Mouse (Mus musculus): ENCODE data around the gene Gtf3c1. TPM values are rescaled to one million over a fixed set of nuclear protein-coding genes. Genes with fewer than 3 reads are reported as not detected.

Gene Gtf3c1
- polyA plus RNA-seq, 1 experiment from 2014 or later: 45.8 TPM

DNA sequence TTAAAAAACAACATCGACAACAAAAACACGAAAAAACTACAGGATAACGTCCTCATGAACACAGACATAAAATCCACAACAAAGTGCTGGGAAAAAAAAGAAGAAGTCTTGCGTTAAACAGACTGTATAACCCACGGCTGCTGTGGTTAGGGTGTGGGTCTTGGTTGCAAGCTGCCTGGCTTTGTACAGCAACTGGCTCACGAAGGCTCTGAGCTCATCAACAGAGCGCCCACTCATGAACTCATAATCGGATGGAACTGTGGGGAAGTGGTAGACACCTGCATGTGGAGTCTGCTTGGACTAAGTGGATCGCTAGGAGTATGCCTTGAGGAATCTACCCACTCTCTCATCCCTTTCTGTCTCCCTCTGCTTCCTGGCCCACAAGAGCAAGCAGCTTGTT lies 110.5 kb downstream of the Gtf3c1 start:
- Histone ChIP-seq H3K9ac (ENCODE audit: low read depth, low read length) (no peak overlapping the region), H3K36me3 (ENCODE audit: control insufficient read depth, insufficient read depth, low read length) (no peaks in the 10 kb centered on the region), H3K27me3 (ENCODE audit: control insufficient read depth, insufficient read depth, low read length) (no peaks in the 10 kb centered on the region), H3K27ac (ENCODE audit: low read depth, low read length) (no peak overlapping the region), H3K4me2 (replicated peaks; ENCODE audit: low read depth, low read length) (no peak overlapping the region), H3K4me3 (ENCODE audit: low read depth, low read length) (no peak overlapping the region), H3K4me1 (replicated peaks; ENCODE audit: control insufficient read depth, insufficient read depth, low read length) (no peaks in the 10 kb centered on the region), H3K9me3 (ENCODE audit: control insufficient read depth, low read length) (no peaks in the 10 kb centered on the region)
- WGBS: 93% methylated on average over 9 of the region's 9 CpGs
- no peak for DNase-seq (ENCODE audit: low spot score)
- ATAC-seq (ENCODE audit: low FRiP score): no peak

DNA sequence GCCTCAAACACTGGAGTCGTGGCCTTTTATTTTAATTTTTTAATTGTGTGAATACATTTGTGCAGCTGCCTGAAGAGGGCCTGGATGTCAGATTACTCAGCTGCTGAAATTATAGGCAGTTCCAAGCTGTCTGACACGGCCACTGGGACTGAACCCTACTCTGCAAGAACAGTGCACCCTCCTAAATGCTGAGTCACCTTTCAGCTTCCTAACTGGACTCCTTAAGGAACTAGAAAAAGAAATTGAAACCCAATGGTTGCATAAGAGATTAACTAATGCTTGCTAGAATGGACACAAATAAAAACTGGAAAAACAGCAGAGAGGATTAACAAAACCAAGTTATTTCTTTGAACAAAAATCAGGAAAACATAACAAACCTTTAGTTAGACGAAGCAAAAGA lies 111.2 kb downstream of the Gtf3c1 start:
- Histone ChIP-seq H3K27ac (ENCODE audit: low read depth, low read length) (no peak overlapping the region), H3K27me3 (ENCODE audit: control insufficient read depth, insufficient read depth, low read length) (no peaks in the 10 kb centered on the region), H3K9me3 (ENCODE audit: control insufficient read depth, low read length) (no peaks in the 10 kb centered on the region), H3K36me3 (ENCODE audit: control insufficient read depth, insufficient read depth, low read length) (no peaks in the 10 kb centered on the region), H3K4me2 (replicated peaks; ENCODE audit: low read depth, low read length) (no peak overlapping the region), H3K4me1 (replicated peaks; ENCODE audit: control insufficient read depth, insufficient read depth, low read length) (no peaks in the 10 kb centered on the region), H3K4me3 (ENCODE audit: low read depth, low read length) (no peak overlapping the region), H3K9ac (ENCODE audit: low read depth, low read length) (no peak overlapping the region)
- no peak for DNase-seq (ENCODE audit: low spot score)
- no peak for ATAC-seq (ENCODE audit: low FRiP score)
- 75% methylated on average over 3 of the region's 3 CpGs for WGBS

DNA sequence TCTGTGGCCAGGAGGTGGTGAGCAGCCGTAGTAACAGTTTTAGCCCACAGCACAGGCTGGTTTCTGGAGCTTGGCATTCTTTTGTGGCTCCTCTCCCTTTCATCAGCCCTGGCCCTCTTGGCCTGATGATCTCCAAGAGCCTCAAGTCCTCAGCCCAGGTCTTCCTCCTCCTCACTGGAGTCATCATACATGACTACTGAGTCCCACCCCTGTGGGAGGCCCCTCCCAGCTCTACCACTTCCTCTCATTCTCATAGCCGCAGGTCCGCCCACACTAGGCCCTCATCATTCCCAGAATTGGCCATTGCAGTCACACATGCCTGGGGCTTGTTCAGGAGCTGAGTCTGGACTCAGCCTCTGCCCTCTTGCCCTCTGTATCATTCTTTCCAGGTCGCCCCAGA lies 113.7 kb downstream of the Gtf3c1 start:
- WGBS: 89% methylated on average over 4 of the region's 4 CpGs
- H3K9ac ChIP-seq (ENCODE audit: low read depth, low read length): no peak overlapping the region
- H3K27me3 ChIP-seq (ENCODE audit: control insufficient read depth, insufficient read depth, low read length): no peaks in the 10 kb centered on the region
- H3K36me3 ChIP-seq (ENCODE audit: control insufficient read depth, insufficient read depth, low read length): no peaks in the 10 kb centered on the region
- H3K4me1 ChIP-seq (replicated peaks; ENCODE audit: control insufficient read depth, insufficient read depth, low read length): no peaks in the 10 kb centered on the region
- no peak overlapping the region for H3K4me2 ChIP-seq (replicated peaks; ENCODE audit: low read depth, low read length)
- H3K27ac ChIP-seq (ENCODE audit: low read depth, low read length): no peak overlapping the region
- no peaks in the 10 kb centered on the region for H3K9me3 ChIP-seq (ENCODE audit: control insufficient read depth, low read length)
- ATAC-seq (ENCODE audit: low FRiP score) (no peak), DNase-seq (ENCODE audit: low spot score) (no peak)
- no peak overlapping the region for H3K4me3 ChIP-seq (ENCODE audit: low read depth, low read length)

Other genes starting within 250 kb of the Gtf3c1 start
- 121 and 130 TPM in 2 replicates for gene Nsmce1, start 216.2 kb downstream of the Gtf3c1 start, polyA plus RNA-seq (2014; fragmentation: Nextera tagmentation; extraction: Ambion mirVana)
- 2.5 and 2.6 TPM in 2 replicates for gene Il4ra, start 155.7 kb downstream of the Gtf3c1 start, polyA plus RNA-seq (2014; fragmentation: Nextera tagmentation; extraction: Ambion mirVana)
- 0.09 and 0.25 TPM in 2 replicates for gene Il21r, start 104.4 kb downstream of the Gtf3c1 start, polyA plus RNA-seq (2014; fragmentation: Nextera tagmentation; extraction: Ambion mirVana)
- gene D430042O09Rik, start 108 bp upstream of the Gtf3c1 start, polyA plus RNA-seq (2014; fragmentation: Nextera tagmentation; extraction: Ambion mirVana): 8.0 TPM in 2 replicates

Data from hindbrain, embryonic 11.5 days (tissue).